Mouse (Mus musculus) induced T-regulatory cell, adult 2 months (primary cell): ENCODE data around the gene Adsl.
"Not testable (repeated sequence)": the region's sequence is repeated elsewhere in the genome, so short reads cannot be mapped to it uniquely, and the experiment has no call there.

Source experiments
- DNase-seq: peaks from one replicate; pipeline ENCODE4 v3.0.0-alpha.2; 2012; ENCODE audit warnings: low read depth

Adsl gene

DNA sequence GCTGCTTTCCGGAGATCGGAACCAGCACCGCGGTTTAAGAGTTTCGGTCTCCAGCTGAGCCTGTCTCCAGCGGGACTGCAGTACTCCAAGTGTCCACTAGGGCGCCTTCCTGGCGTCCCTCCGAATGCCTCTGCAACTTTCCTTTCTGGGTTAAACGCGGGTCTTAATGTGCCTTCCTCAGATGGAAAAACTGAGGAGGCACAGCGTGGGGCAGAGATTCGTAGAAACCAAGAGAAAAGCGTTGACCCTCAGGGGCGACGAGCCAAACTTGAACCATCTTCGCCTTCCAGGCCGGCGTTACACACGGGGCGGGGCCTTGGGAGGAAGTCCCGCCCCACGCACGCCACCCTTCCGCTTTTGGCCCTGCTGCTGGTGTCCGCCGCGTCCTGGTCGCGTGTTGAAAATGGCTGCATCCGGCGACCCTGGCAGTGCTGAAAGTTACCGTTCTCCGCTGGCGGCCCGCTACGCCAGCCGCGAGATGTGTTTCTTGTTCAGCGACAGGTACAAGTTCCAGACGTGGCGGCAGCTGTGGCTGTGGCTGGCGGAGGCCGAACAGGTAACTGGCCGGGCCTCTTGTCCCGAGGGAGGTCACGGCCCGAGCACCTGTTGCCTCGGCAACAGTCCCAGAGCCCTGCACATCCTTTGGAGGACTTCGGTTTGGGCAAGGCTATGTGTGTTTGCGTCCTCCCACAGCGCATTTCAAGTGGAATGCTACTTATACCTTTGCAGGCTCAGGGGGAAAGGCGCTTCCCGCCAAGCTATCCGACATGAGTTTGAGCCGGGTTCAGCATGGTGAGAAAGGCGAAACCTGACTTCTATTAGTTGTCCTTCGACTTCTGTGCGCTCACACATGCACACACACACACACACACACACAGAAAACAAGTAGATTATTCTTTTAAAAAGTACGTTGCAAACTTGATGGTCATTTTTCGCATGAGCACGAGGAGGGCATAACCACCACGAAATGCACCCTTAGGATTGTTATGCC is at the start of gene Adsl:
TSS of gene Adsl (plus strand) at position 346 of the 991 bp plus-strand sequence.
- DNase-seq: peak; percentile 97

DNA sequence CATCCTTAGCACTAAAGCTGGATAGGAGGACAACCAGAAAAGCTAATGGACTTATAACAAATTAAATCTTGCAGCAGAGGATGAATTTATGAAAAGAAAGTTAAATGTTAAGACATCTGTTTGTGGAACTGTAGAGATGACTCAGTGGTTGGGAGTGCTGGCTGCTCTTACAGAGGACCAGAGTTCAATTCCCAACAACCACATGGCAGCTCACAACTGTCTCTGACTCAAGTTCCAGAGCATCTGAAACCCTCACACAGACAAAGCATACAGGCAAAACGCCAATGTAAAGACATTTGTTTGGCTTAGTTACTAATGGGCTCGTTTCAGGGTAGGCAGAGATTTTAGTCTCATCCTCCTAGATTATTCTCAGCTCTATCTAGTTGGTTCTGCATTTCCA is 48.5 kb upstream of the Adsl start:
- DNase-seq: no peak

GRCm38 (mm10) chr15:80901806-80902513 is 46.3 kb upstream of the Adsl start:
- no peak for DNase-seq

DNA sequence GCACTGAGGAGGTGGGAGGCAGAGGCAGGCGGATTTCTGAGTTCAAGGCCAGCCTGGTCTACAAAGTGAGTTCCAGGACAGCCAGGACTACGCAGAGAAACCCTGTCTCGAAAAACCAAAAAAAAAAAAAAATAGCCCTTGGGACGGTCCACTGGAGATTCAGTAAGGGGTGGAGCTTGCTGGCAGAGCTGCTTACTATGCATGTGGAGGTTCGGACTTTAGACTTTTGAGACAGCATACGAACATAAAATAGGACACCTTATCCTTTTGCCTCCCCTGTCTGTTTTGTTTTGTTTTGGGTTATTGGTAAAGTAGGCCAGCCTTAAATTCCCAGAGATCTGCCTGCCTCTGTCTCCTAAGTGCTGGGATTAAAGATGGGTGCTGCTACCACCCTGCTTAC is 43.5 kb upstream of the Adsl start:
- not testable (repeated sequence) for DNase-seq

DNA sequence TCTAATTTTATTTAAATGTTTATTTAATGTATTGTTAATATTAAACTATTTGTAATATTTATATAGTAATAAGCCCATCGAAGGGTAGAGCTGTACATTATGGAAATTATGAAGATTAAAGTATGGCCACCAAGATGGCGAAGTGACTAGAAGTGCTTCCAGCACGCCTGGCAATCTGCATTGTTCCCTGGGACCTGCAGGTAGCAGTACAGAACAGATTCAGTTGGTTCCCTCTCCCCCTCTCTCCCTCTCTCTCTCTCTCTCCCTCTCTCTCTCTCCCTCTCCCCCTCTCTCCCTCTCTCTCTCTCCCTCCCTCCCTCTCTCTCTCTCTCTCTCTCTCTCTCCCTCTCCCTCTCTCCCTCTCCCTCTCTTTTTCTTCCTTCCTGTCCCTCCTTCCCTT is 38.1 kb upstream of the Adsl start:
- DNase-seq: no peak

DNA sequence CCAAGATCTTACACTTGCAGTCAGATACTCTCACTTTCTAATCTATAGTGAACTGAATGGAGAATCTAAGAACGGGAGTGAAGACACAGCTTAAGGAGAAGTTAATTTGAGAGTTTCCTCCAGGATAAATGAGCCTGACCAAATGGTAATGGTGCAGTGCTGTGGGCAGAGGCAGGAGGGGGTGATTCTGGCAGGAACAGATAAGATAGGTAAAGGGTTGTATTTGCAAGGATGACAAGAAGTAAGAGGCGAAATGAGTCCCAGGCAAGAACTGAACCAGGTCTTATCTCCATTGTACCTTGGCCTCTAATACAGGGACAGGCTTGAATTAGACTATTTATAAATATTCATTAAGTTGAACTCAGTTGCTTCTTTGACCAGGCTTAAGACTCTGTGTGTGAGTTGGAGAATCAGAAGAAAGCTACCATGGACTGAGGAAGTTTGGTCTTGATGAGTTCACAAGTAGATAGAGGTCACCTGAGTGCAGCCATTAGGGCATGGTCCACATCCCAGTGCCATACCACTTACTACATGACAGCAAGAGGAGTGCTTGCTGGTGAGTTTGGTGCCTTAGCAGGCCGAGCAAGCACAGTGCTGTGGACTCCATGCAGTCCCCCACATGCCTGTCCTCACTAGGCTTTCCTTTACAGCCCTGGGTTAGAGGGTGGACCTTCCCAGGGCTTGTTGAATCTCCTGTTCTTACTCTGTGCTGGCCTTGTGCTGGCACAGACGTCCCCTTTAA is 37.3 kb upstream of the Adsl start:
- no peak for DNase-seq

GRCm38 (mm10) chr15:80912175-80912574 is 36.1 kb upstream of the Adsl start:
- no peak for DNase-seq

DNA sequence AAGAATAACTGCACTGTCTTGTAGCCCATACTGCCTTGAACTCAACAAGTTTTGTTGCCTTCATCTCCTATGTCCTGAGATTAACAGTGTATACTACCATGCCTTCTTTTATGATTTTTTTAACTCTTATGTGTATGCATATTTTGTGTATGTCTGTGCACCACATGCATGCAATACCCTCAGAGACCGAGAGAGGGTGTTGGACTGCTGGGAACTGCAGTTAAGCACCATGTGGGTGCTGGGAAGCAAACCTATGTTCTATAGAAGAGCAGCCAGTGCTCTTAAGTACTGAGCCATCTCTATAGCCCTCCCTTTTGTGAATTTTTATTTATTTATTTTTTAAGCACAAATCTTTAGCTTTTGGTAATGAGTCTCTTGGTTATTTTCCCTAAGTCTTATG is 34.5 kb upstream of the Adsl start:
- DNase-seq: no peak

DNA sequence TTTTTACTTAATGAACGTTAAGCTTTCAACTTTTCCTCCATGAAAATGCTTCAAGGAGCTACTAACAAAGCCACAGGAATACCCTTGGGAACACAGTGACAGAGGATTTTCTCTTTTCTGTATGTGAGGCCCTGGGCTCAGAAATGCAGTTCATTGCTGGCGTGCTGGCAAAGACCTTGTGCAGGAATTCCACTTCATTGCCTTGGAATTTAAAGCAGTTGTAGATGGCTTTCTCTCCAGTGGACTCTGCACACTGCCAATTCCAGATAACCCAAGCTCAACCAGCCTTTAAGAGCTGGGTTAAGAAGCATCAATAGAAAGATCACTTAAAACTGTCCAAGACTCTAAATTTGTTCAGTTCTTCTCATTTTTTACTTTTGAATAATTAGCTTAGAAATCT is 32.4 kb upstream of the Adsl start:
- DNase-seq: no peak

- no peak for DNase-seq
Measured at GRCm38 (mm10) chr15:80916621-80917020, 31.7 kb upstream of the Adsl start.

DNA sequence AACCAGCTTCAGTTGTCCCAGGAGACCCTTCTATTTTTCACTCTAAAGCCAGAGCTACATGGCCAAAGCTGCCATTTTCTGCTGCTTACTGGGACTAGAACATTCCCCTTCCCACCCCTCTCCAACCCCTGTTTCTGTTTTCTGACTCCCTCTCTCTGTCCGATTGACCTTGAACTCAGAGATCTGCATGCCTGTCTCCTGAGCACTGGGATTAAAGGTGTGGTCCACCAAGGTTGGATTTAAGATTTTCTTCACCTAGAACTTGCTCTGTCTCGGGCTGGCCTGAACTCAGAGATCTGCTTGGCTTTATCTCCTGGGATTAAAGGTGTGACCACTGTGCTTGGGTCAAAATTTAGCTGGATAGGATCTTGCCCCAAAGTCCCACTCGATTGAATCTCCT is 27.9 kb upstream of the Adsl start:
- no peak for DNase-seq

DNA sequence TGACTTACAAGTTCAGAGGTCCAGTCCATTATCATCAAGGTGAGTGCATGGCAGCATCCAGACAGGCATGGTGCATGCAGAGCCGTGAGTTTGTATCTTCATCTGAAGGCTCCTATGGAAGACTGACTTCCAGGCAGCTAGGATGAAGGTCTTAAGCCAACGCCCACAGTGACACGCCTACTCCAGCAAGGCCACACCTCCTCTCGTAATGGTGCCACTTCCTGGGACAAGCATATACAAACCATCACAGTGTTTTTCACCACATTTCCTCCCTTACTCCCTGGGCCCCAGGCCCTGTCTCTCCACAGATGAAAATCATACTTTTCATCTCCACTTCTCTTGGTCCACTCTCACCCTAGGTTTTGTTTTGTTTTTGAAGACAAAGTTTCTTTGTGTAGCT is 26.5 kb upstream of the Adsl start:
- DNase-seq: peak; percentile 74

DNA sequence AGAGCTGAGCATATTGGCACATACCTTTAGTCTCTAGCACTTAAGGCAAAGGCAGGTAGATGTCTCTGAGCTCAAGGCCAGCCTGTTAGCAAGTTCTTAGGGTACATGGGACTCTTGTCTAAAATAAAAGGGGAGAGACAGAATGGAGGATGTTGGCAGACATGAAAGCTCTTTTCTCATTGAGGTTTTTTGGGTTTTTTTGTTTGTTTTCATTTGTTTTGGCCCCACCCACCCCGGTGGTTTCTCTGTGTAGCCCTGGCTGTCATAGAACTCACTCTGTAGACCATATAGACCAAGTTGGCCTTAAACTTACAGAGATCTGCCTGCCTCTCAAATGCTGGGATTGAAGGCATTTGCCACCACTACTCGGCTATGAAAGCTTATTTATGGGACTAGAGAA is 24.1 kb upstream of the Adsl start:
- peak; percentile 50 for DNase-seq

DNA sequence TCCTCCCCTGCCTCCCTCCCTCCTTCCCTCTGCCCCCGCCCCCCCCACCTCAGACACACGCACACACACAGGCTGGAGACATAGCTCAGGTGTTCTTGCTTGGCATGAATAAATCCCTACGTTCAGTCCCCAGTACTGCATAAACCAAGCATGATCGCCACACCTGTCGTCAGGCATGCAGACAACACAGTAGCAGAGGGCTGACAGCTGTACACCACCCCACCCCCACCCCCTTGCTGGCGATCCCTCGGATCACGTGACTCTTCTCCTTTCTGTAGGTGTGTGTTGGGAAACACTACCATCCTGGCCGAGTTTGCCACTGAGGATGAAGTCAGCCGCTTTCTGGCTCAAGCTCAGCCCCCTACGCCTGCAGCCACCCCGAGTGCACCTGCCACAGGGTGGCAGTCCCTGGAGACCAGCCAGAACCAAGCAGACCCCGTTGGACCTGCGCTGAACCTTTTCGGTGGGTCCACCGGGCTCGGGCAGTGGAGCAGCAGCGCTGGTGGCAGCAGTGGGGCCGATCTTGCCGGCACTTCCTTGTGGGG is 19.4 kb upstream of the Adsl start:
- DNase-seq: no peak

GRCm38 (mm10) chr15:80930048-80930571 is 18.2 kb upstream of the Adsl start:
- DNase-seq: peak; percentile 83

GRCm38 (mm10) chr15:80930676-80931320 is 17.5 kb upstream of the Adsl start:
- DNase-seq: peak; percentile 74

GRCm38 (mm10) chr15:80931345-80931960 is 16.8 kb upstream of the Adsl start:
- peak; percentile 59 for DNase-seq

GRCm38 (mm10) chr15:80934841-80935240 is 13.4 kb upstream of the Adsl start:
- peak; percentile 38 for DNase-seq

GRCm38 (mm10) chr15:80936686-80937085 is 11.6 kb upstream of the Adsl start:
- no peak for DNase-seq

- no peak for DNase-seq
Measured at GRCm38 (mm10) chr15:80938615-80939014, 9.7 kb upstream of the Adsl start.

DNA sequence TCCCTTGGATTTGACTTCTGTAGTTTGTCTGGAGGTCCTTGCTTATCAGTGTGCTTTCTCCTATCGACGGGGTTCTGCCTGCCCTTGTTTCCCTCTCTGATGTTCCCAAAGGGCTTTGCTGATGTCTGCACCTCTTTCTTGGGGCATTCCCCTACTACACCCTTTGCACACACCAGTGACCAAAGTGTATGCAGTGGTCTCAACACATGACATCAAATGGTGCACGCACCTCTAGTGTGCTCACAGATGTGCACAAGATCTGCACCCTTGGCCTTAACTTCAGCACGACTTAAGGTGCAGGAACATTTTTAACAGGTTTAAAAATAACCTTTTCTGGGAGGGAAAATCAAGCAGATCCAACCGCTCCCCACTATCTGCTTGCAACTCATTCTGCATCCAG is 8.9 kb upstream of the Adsl start:
- no peak for DNase-seq
